Mouse (Mus musculus): ENCODE data around the gene Gal3st2. TPM values are rescaled to one million over a fixed set of nuclear protein-coding genes. Genes with fewer than 3 reads are reported as not detected.

The Gal3st2 gene
- 0.24 to 2.1 TPM in 2 of 4 replicates, not detected in the others for total RNA-seq (2023; ENCODE audit: inconsistent age)

DNA sequence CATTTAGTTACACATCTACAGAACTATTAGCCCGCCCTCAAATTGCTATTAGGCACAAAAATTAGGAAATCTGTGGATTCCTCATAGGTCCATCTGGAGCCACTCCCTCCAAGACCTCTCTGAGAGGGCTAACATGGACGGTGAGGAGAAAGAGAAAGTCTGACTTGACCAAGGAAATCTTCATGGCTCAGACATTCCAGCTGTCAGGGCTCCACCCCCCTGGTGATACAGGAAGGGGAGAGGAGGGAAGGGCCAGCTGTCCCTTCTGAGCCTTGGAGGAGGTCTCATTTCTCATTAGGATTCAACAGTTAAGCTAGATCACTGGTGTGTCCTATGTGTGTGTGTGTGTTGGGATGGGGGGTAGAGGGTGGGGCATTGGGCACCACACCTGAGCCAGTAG, at the start of gene Gal3st2:
Gene Gal3st2, plus strand, starts transcription at position 259 of the 400 bp plus-strand sequence.

DNA sequence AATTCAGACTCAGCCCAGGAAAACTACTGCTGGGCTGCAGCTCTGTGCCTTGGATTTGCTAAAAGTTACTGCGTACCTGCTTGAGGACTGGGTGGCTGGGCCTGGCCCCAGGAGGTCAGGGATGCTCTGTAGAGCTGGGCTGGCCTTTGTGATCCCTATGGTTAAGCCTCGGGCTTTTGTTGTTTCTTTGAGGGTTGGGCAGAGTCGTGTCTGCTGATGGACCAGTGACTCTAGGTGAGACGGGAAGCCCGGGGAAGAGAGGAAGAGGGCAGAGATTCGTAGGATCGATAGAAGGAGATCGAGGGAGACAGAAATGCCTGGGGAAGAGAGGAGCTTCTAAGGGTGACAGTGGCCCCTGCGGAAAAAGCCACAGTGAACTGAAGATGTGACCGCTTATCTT, 36.5 kb upstream of the Gal3st2 start, which contains the start of gene D2hgdh:
Gene D2hgdh, plus strand, starts transcription at position 301 of the 400 bp plus-strand sequence.

DNA sequence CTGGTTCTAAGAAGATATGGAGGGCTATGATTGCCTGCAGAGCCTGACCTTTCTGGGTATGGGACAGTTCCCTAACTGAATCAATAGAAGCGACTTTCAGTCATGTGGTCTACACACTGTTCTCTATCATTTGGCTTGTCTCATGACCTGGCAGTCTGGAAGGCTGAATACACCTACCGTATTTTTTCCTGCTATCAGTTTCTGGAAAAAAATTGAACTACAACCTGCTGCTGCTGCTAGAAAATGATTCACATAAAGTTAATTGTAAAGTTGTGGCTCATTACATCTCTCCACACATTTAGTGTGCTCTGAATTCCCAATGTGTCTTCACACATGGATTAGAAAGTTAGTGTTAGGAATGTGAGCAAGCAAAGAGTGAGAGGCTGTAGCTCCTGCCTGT, 56.9 kb downstream of the Gal3st2 start, which contains the start of gene Gal3st2b:
Gene Gal3st2b, plus strand, starts transcription at position 301 of the 400 bp plus-strand sequence.

Other genes starting within 250 kb of the Gal3st2 start
- gene Stk25, start 202.6 kb upstream of the Gal3st2 start, total RNA-seq (2023; ENCODE audit: inconsistent age): 97.2 to 110 TPM (median 107 TPM) in 4 replicates
- gene Bok, start 175.6 kb upstream of the Gal3st2 start, total RNA-seq (2023; ENCODE audit: inconsistent age): not detected in 4 replicates
- 89.7 to 110 TPM (median 95.8 TPM) in 4 replicates for gene Atg4b, start 109.8 kb upstream of the Gal3st2 start, total RNA-seq (2023; ENCODE audit: inconsistent age)
- 18.9 to 23.6 TPM (median 21.0 TPM) in 4 replicates for gene Thap4, start 106.4 kb upstream of the Gal3st2 start, total RNA-seq (2023; ENCODE audit: inconsistent age)
- 58.6 to 70.9 TPM (median 63.4 TPM) in 4 replicates for gene Dtymk, start 59.4 kb upstream of the Gal3st2 start, total RNA-seq (2023; ENCODE audit: inconsistent age)
- 36.8 to 41.5 TPM (median 38.3 TPM) in 4 replicates for gene Ing5, start 57.3 kb upstream of the Gal3st2 start, total RNA-seq (2023; ENCODE audit: inconsistent age)
- 37.4 to 48.8 TPM (median 40.8 TPM) in 4 replicates for gene D2hgdh, start 36.4 kb upstream of the Gal3st2 start, total RNA-seq (2023; ENCODE audit: inconsistent age)
- gene Gal3st2b, start 57.0 kb downstream of the Gal3st2 start, total RNA-seq (2023; ENCODE audit: inconsistent age): 0.67 to 1.6 TPM (median 0.99 TPM) in 3 of 4 replicates, not detected in the other
- 0.06 to 0.24 TPM (median 0.10 TPM) in 3 of 4 replicates, not detected in the other for gene Gal3st2c, start 129.2 kb downstream of the Gal3st2 start, total RNA-seq (2023; ENCODE audit: inconsistent age)
- not detected in 4 replicates for gene Neu4, start 159.1 kb downstream of the Gal3st2 start, total RNA-seq (2023; ENCODE audit: inconsistent age)
- 0.36 TPM in 1 of 4 replicates, not detected in the others for gene Pdcd1, start 191.2 kb downstream of the Gal3st2 start, total RNA-seq (2023; ENCODE audit: inconsistent age)

Data from B cell, adult (primary cell).